Mouse (Mus musculus) liver, embryonic 14.5 days (tissue): Measurements from ENCODE around the gene Hoxb4.

Experiments used
- CTCF ChIP-seq: IDR thresholded peaks from 2 replicates; pipeline ENCODE4 v1.5.1; 2016; ENCODE audit warnings: antibody characterized with exemption, low read depth, control low read depth
- EP300 ChIP-seq: IDR thresholded peaks from 2 replicates; pipeline ENCODE4 v1.6.1; 2016; ENCODE audit warnings: antibody characterized with exemption, low read depth

DNA sequence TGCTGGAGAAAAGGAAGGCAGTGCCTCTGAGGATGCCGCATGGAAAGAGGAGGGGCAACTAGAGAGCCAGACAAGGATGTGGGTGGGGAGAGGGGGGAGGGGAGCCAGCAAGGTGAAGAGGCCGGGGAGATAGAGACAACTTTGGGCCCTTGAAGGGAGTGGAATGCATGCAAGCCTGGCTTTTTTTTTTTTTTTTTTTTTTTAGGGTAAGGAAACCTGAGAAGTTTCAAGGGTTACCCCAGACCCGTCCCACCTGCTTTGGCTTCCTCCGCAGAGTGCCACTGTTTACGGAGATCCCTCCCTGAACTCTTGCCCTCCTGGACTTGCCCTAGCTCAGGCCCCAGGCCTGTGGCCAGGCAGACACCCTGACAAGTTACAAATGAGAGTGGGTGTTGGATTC lies 45.7 kb downstream of the Hoxb4 start:
- TF ChIP-seq CTCF, result no peak
- TF ChIP-seq EP300, result no peak
